Mouse (Mus musculus): ENCODE results near the gene Tenm4.

Tenm4 gene

DNA sequence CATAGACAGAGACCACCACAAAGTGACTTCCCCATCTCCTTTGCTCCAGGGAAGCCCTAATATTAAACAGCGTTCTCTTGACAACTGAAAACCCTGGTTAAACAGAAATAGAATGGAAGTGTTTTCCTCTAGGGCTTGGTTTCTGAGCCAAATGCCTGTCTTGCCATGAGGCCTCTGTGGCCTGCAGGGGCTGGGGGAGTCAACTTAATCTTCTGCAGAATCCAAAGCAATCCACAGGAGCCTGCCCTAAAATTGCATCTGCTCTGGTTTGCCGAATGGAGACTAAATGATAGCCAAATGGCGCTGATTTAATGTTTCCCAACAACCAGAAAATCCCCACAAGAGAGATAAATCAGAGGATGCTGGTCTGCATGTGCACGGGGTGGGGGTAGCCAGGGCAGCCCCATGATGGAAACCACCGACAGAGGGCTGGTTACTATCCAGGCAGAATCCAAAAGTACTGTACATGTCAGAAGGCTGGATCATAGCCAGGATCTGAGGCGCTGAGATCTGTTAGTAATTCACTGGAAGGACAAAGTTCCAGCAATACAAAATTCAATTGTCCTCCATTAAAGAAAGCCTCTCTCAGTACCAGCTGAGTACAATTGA, 663.7 kb downstream of the Tenm4 start:
- peak; percentile 25 for DNase-seq

GRCm38 (mm10) chr7:96835313-96835712, 664.3 kb downstream of the Tenm4 start:
- no peak for DNase-seq

DNA sequence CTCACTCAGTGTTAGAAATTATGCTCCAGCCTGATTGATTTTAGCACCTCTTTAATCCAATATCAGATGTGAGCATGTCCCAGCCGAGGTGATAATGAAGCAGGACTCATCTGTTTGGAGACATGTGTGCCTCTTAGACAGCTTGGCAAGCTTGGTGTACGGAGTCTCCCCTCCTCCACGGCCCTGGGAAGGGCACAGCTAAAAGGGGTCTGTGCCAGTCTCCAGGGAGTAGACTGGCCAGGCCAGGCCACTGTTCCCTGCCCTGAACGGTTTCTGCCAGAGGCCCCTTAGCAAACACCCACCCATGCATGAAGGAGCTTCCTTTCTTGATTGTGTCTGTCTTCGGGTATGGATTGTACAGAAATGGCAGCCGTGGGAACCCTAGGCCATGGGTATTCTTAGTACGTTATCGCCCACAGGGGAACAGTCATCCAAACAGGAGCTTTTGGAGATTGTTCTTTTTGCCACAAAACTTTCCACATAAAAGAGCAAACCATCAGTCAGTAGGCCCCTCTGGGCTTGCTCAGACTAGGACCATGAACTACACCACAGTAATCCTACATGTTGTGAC, 667.3 kb downstream of the Tenm4 start:
- no peak for DNase-seq

DNA sequence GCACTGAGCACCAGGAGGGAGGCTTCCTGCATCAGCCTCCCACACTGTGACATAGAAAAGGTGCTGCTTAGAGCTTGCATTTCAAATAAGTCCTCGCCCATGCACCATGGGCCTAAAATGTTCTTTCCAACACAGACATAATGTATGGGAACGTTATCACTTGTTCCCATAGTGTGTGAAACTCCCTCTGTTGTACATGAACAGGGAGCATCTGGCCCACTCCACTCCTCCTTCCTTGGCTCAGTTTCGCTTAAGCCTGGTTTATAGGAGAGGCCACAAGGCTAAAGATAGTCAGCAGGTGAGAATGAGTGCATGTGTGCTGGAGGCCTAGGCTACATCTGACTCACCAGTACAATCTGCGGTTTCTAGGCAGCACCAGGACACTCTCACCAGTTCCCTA, 667.9 kb downstream of the Tenm4 start:
- DNase-seq, result no peak

DNA sequence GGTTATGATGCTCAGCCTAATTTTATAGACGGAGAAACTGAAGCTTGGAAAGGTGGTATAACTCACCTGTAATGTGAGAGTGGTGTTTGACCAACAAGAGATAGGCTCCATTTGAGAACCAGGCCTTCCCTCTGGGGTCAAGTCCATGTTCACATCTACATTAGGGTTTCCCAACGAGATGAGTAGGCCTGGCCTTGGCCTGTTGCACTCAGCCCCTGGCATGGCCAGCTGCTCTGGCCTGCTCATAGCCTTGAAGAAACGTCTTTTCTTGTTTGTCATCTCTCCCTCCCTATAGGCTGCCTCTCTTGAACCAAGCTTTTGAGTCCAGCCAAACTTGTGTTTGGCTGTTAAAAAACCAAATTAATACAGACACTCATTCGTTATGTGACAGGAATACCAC, 668.5 kb downstream of the Tenm4 start:
- no peak for DNase-seq

DNA sequence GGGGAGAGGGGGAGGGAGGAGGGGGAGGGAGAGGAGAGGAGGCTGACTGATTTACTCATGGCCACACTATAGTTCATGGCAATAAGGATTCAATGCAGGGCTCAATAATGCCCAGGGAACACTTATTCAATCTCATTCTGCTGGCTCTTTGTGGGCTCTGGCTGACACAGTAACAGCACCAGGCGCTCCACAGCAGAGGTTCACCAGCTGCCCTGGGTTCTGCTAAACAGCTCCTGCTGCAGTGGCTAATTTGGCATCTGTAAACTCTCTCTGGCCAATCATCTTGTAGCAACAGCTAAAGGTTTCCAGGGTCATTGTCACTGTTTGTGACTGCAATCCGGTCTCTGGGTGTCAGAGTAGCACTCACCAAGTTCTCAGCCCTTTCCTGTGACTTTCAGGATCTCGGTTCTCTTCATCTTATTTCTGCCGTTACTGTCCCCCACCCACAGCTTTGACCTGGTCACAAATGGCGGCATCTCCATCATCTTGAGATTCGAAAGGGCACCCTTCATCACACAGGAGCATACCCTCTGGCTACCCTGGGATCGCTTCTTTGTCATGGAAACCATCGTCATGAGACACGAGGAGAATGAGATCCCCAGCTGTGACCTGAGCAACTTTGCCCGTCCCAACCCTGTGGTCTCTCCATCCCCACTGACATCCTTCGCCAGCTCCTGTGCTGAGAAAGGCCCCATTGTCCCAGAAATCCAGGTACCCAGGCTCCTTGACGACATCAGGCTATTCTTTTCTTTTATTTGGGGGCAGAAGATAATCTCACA, 671.6 kb downstream of the Tenm4 start:
- no peak for DNase-seq

DNA sequence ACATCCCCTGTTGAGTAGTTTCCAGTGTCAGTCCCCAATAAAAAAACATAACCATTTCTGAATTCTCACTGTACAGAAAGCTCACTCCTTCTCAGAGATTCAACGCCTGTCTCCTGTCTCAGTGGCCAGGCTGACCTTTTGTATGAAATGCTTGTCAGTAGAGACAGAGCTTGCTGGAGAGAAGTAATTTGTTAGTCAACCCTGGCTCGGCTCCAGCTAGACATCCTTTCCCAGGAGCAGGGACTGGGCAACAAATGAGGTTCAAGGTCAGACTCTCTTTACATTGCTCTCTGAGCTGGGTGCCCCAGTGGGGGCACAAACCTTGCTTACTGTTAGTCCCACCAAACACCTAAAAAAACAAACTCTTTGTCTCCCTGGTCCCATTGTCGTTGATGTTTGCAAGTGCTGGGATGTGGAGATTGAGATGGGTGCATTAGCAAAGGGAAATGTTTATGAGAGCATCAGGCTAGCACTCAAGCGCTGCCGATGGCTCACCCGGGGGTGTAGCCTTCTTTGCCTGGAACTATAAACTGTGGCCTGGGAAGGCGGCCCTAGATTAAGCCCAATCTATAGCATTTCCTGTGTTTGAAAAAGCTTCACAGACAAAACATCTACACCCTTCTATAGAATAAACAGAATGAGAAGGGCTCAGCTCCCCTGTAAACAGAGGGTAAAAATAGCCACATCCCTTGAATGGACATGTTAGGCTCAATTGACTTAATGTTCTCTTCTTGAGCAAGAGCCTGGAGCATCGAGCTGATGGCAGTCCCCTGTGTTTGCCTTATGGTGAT, 673.3 kb downstream of the Tenm4 start:
- DNase-seq, result no peak

DNA sequence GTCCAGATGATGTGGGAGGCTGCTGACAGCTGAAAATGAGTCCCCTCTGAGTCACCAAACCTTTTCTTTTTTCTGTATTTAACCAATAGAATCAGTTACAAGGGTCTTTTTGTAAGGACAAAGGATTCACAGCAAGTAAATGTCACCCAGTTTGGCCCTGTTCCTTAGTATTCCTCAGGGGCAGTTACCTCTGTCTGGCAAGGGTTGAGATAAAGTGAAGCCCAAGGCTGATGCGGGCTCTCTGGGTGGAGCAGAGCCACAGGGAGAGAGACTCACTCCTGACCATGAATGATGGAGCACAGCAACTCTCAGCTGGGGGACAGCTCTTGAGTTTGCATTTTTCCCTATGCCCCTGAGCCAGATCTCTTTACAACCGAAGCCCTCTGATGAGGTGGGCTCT, 681.7 kb downstream of the Tenm4 start:
- no peak for DNase-seq

DNA sequence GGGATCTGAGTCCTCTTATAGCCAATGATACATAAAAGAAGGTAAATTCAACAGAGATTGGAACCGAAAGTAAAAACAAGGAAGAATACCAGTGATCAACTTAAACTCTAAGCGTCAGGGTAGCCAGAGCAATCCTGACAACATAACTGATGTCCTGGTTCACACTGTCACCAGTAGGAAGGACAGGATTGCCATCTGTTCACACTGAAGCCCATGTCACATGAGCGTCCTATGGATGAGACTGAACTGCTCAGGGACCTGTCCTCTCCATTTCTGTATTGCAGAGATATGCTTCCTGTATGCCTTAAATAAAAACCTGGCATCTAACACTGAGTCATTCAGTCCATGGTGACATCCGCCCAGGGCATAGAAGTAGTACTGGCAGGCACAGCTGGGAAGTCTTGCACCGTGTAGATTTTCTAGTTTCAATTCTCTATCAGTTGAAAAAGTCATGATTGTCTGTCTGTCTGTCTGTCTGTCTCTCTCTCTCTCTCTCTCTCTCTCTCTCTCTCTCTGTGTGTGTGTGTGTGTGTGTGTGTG, 684.9 kb downstream of the Tenm4 start:
- DNase-seq, result no peak

DNA sequence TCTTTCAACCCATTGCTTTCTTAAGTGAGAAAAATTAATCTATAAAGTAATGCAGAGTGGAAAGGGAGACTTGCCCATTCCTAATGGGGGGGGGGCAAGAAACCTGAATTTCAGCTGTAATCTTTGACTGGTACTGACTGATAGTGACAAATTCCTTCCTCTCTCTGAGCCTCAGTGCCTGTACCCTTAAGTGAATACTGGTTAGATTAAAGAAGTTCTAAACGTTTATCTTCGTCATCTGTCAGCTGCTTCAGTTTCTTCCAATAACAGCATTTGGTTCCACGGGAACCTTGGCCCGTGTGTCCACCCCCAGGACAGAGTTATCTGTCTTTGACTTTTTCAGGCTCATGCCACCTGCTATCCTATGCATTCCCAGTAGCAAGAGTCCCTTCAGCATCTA, 685.5 kb downstream of the Tenm4 start:
- DNase-seq, result no peak

- DNase-seq, result no peak
Observed at GRCm38 (mm10) chr7:96859077-96859476, 688.0 kb downstream of the Tenm4 start.

- no peak for DNase-seq
Observed at GRCm38 (mm10) chr7:96859684-96860083, 688.6 kb downstream of the Tenm4 start.

DNA sequence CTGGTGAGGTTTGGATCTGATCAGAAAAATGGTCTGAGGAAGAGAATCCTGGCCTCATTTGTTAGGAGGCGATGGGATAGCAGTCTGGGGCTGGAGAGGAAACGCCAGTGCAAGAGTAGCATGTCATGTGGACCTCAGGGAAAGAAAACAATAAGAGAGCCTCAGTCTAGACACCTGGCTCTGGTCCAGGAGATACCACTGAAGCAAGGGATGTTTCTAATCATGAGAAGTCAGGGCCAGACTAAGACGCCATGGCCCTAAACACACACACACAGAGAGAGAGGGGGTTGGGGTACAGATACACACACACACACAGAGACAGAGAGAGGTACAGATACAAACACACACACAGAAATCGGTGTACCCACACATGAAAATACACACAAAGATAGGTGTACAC, 689.6 kb downstream of the Tenm4 start:
- DNase-seq, result no peak

DNA sequence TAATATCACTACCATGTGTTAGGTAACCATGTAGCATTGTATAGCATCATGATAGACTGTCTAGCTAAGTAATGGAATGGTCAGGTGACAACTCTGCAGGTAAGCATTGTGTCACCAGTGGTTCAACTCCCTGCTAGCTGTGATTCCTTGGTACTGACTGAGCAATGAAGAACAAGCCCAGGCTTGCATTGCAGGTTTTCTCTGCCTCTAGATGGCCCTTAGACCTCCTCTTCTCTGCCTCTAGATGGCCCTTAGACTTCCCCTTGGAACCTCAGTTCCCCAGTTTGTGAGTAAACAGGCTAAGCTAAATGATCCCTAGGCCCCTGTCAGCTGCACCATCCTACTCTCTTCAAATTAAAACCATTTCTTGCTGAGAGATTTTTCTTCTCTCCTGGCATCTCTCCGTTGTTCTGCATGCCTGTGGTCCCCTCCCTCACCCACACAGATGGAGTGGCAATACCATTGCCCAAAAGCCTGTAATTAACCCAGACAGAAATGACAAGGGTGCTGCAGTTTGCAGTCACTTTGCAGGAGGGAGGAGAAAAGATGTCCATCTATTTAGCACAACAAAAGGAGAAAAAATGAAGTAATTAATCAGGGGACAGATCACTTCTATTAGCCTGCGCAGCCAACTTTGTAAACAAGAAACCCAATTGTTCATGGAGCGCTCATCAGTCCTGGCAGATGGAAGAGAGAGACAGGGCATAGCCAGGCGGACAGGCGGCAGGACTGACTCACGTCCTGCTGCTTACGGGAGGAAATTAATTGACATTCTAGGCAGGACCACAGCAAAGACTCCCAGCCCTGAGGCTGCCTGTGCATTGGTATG, 694.1 kb downstream of the Tenm4 start:
- no peak for DNase-seq

DNA sequence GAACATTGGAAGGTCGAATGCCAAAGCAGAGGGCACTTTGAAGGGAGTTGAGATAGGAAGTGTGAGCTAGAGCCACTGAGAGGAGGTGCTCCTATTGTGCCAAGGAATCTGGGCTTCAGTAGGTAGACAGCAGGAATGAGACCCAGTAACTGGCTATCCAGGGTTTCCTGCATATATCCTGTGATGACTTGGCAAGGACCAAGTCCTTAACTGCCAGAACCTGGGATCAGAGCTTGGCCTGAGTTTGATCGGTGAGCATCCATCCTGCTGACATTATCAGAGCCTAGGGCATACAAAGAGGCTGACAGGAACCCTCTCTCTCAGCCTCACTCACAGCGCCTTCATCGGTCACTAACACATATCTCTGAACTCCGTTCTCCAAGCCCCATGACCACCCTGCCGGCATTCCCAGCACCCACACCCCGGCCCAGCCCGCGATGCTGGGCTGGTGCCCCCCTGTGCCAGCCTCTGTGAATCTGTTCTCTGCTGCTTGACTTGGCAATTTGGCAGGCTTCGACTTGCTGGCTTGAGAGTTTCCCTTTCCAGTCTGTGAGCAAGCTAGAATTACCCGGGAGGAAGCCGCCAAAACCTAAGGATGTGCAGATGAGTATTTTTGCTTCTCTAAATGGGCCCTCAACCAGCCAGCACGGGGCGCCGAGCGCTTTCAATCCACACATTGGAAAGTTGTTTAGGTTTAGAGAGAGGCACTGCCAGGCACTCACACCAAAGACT, 698.2 kb downstream of the Tenm4 start:
- DNase-seq, result peak; percentile 61

DNA sequence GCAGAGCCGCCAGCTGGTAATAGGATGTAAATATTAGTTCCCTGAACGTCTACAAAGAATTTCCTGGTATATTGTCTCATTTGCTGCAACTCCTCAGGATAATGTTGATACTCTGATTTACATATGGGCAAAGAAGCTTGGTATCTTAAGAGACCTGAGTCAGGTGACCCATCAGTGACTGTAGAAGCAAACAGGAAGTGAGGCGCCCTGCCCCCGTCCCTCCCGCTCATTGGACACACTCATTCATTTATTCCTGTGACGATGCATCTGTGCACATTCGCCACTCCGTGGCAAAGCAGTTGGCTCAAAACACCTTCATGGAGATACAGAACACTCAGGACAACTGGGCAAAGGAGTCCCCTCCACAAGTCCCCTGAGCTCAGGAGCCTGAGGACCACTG, 699.4 kb downstream of the Tenm4 start:
- DNase-seq, result no peak

DNA sequence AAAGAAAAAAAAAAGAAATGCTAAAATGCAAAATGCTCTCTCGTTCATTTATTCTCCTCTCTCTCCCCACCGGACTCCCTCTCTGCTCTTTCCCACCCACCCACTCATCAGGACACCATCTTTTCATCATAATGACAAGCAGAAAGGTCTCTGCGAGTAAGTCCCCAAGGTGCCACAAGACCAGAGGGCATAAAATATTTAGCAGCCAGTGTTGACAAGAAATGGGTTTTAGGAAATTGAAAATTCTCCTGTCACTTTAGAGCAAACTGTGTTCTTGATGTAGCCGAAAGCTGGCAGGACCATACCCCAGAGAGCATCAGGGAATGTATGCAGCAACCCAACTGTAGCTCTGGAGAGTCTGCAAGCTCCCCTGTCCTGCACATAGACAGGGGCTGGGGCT, 700.0 kb downstream of the Tenm4 start:
- DNase-seq, result no peak

- no peak for DNase-seq
Observed at GRCm38 (mm10) chr7:96878511-96879276, 707.6 kb downstream of the Tenm4 start.

- DNase-seq, result no peak
Observed at GRCm38 (mm10) chr7:96879593-96879992, 708.5 kb downstream of the Tenm4 start.

DNA sequence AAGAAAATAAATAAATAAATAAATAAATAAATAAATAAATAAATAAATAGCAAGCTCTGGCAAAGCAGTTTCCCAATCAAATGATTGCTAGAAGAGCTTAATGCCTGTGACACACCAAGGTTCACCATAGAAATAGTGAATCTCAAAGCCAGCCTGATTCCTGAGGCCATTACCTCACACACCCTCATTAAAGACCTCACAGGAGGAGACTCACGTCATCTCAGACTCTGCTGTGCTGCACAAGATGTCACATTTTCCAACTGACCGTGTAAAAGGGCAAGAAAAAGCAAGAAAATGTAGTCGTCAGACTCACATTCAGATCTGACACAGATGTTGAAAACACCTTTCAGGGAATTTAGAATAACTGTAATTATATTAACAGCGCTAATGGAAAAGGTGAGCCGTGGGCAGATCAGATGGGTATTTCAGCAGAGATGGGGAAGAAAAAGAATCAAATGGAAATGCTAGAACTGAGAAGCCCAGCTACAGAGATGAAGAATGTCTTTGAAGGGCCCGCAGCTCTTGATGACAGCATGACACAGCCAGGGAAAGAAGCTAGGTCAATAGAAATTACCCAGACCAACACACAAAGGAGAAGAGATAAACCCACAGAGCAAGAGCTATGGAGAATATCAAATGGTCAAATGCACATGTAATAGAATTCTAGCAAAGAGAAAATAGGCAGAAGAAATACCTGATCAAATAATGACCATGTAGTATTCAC, 709.3 kb downstream of the Tenm4 start:
- no peak for DNase-seq

Measured in right cerebral cortex, postnatal 4 days (tissue).